Mouse (Mus musculus): ENCODE results near the gene Layn. TPM values are rescaled to one million over a fixed set of nuclear protein-coding genes. Genes with fewer than 3 reads are reported as not detected.
A peak's percentile ranks its signal among the peaks of the same experiment; 100 is the strongest.

Layn gene
- 1.2 and 3.3 TPM in 2 replicates for polyA plus RNA-seq (2015; fragmentation: Nextera tagmentation; extraction: Ambion mirVana)

DNA sequence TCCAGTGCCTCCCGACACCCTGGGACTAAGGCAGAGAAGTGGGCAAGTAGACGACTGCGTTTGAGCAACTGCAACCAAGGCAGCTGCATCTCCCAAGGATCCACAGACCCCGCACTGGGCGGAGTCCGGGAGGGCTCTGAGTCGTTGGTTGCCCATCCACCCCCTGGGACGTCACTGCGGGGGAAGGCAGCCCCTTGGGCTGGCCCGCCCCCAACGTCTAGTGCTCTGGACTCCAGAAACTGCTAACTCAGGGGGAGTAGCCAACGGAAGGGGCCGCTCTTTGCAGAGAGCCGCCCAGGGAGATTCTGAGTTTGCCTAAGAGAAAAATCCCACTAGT lies at the start of gene Layn:
Gene Layn (minus strand): TSS at position 116 of the 337 bp plus-strand sequence.
- WGBS: 0% methylated on average over 14 of the region's 14 CpGs
- H3K4me3 ChIP-seq: peak within 1 kb of the TSS; percentile 34
- peaks cover 12% of the 10 kb centered on the region; the same call in 1 of the 2 replicates for H3K27me3 ChIP-seq
- no peaks in the 10 kb centered on the region for H3K36me3 ChIP-seq
- peak within 1 kb of the TSS; percentile 29 for H3K9ac ChIP-seq
- H3K4me2 ChIP-seq: peak within 1 kb of the TSS; percentile 56
- H3K9me3 ChIP-seq: no peaks in the 10 kb centered on the region
- ATAC-seq (ENCODE audit: low FRiP score, low read depth): peak; percentile 89
- H3K27ac ChIP-seq (replicated peaks): no peak within 1 kb of the TSS
- H3K4me1 ChIP-seq (replicated peaks): peaks cover 12% of the 10 kb centered on the region

DNA sequence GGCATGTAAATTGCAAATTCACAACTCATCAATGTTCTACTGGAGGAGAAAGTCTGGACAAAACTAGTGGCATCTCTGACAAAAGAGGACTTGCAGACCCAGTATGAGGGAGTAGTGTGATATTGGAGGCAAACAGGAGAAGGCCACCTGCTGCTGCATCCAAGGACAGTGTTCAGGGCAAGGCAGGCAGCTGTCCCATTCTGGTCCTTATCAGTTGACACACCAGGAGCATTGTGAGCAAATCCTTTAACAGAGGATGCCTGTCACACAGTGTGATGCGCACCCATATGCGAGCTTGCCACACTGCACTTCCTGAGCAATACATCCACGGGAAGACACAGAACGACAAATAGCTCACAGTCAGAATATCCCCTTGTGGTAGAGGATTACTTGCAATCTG lies 37.9 kb upstream of the Layn start:
- Histone ChIP-seq H3K27me3 (no peaks in the 10 kb centered on the region), H3K4me2 (no peak overlapping the region), H3K9ac (no peak overlapping the region), H3K4me1 (replicated peaks) (no peaks in the 10 kb centered on the region), H3K4me3 (no peak overlapping the region), H3K27ac (replicated peaks) (no peak overlapping the region), H3K9me3 (no peaks in the 10 kb centered on the region), H3K36me3 (no peaks in the 10 kb centered on the region)
- no peak for ATAC-seq (ENCODE audit: low FRiP score, low read depth)
- 82% methylated on average over 4 of the region's 4 CpGs for WGBS

DNA sequence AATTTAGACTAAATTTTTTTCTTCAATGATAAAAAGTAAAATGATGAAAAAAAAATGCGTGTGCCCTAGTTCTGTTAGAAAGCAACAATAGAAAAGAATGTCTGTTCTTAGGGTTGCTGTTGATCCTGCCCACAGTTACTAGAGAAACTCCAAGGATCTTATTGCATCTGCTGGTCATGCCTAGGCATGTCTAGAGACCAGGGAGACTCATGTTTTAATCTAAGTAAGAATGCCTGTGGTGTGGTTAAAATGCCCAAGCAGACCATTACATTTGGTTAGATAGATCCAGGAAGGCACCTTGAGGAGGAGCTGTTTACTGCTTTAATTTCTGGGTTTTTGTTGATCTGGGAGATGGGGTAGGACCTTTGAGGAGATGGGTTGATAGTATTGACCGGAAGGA lies 28.9 kb upstream of the Layn start:
- H3K4me3 ChIP-seq: no peak overlapping the region
- no peak for ATAC-seq (ENCODE audit: low FRiP score, low read depth)
- no peaks in the 10 kb centered on the region for H3K36me3 ChIP-seq
- H3K4me1 ChIP-seq (replicated peaks): peaks cover 16% of the 10 kb centered on the region
- no peaks in the 10 kb centered on the region for H3K9me3 ChIP-seq
- WGBS: 89% methylated on average over 2 of the region's 2 CpGs
- no peak overlapping the region for H3K9ac ChIP-seq
- H3K27me3 ChIP-seq: peaks cover 2% of the 10 kb centered on the region; the same call in 1 of the 2 replicates
- no peak overlapping the region for H3K27ac ChIP-seq (replicated peaks)
- H3K4me2 ChIP-seq: no peak overlapping the region

DNA sequence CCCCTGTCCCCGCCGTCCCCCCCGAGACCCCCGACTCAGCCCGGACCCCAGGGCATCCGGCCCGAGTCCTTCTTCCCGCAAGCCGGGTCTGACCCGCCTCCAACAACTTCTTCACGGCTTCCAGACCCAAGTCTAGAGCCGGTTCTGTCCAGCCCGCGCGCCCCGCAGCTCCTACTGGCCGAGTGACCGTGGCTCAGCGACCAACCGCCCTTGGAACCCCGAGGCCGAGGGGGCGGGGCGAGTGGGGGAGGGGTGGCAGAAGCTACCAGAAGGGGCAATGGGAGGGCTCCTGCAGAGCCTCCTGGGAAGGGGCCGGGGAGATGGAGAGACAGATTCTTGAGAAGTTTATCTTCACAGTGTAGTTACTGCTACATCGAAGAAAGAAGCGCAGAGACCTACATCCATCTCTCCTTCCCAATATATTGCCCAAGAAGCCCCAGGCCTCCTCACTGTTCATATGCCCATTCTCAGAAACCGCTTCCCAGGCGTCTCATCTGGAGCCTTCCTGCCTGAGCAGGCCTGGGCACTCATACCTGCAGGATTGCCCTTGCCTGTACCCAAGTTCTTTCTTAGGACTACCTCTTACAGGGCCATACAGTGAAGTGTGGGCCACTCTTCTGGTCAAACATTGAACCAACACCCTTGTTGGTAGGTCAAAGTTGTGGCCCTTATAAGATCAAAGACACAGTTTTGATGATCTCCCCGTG lies 27.1 kb upstream of the Layn start:
- 11% methylated on average over 30 of the region's 30 CpGs for WGBS
- ATAC-seq (ENCODE audit: low FRiP score, low read depth): peak; percentile 56

DNA sequence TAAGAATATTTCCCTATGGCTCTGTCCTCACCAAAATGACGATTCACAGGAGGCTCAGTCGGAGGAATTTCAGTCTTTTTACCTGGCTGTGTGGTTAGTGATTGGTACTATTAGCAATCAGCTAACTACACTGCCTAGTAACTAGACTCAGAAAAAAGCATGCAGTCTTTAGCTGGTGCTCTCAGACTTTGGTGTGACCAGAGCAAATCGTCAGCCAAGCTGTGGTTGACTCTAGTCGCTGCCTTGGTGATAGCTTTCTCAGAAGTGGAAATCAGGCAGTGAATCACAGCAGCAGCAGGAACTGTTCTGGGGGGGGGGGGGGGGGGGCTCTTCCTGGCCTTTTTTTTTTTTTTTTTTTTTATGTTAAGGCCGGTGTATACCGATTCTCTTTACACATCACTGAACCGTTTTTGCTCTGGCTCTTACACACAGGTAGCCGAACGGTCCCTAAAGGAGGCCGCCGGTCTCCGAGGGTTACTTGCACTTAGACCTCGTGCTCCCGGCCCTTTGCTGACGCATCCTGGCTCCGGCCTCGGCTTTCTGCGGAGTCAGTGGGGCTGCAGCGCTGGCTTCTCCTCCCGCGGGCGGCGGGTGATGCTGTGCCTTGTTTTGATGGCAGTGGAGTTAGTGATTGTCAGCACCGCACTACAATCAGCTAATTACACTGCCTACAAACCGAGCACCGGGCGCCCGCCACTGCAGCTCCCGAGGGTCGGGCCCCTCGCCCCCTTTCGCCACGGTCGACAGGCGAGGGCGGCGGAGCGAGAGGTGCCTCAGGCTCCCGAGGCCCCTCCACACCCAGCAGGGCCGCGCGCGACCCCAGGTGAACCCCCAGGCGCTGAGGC lies 26.3 kb upstream of the Layn start:
- Histone ChIP-seq H3K9ac (peak overlapping the region; percentile 58), H3K9me3 (no peaks in the 10 kb centered on the region), H3K4me2 (peak overlapping the region; percentile 100), H3K4me1 (replicated peaks) (peaks cover 16% of the 10 kb centered on the region), H3K27me3 (peaks cover 9% of the 10 kb centered on the region), H3K36me3 (no peaks in the 10 kb centered on the region), H3K27ac (replicated peaks) (no peak overlapping the region), H3K4me3 (peak overlapping the region; percentile 58)
- ATAC-seq (ENCODE audit: low FRiP score, low read depth): peak; percentile 75
- 2% methylated on average over 42 of the region's 44 CpGs for WGBS

More for the DNA sequence above, 27.1 kb upstream of the Layn start:
- Histone ChIP-seq H3K9me3 (no peaks in the 10 kb centered on the region), H3K4me1 (replicated peaks) (peaks cover 16% of the 10 kb centered on the region), H3K27me3 (peaks cover 9% of the 10 kb centered on the region), H3K4me2 (peak overlapping the region; percentile 100), H3K27ac (replicated peaks) (no peak overlapping the region), H3K4me3 (peak overlapping the region; percentile 58), H3K9ac (peak overlapping the region; percentile 58), H3K36me3 (no peaks in the 10 kb centered on the region)

DNA sequence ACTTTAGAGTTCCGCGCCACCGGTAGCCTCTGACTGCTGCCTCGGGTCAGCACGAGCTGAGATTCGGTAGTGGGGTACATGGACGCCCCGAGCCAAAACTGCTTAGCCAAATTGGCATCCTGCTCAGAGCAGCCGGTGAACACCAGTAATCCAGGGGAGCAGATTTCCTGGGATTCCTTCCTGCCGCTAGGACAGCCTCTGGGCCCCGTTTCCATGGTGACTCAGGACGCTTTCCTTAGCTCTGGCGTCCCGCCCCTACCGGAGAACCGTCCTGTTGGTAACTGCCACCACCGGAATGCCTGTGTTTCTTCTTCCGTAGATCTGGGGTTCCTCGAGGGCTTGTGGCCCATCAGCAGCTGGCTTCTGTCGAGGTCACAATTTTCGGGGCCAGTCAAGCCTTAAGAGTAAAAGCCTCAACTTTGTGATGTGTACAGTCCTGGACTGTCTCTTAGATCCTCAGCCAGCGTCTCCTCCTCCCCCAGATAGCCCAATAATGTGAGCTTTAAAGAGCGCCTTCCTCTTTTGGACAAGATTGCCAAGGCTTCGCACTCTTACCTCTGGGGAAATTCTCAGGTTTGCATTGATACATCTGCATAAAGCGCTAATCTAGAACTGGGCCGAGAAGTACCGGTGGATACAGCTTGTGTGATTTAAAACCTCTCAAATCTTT lies 25.0 kb upstream of the Layn start, which contains the start of gene 4833427G06Rik:
Gene 4833427G06Rik (minus strand): TSS at position 323 of the 670 bp plus-strand sequence.
- Histone ChIP-seq H3K9ac (no peak within 1 kb of the TSS), H3K4me1 (replicated peaks) (peaks cover 16% of the 10 kb centered on the region), H3K4me2 (peak within 1 kb of the TSS; percentile 100), H3K27ac (replicated peaks) (no peak within 1 kb of the TSS), H3K27me3 (peaks cover 9% of the 10 kb centered on the region), H3K36me3 (no peaks in the 10 kb centered on the region), H3K4me3 (peak within 1 kb of the TSS; percentile 58; the same call in 1 of the 2 replicates), H3K9me3 (no peaks in the 10 kb centered on the region)
- peak; percentile 74; the same call in 1 of the 2 replicates for ATAC-seq (ENCODE audit: low FRiP score, low read depth)
- 8% methylated on average over 27 of the region's 27 CpGs for WGBS

DNA sequence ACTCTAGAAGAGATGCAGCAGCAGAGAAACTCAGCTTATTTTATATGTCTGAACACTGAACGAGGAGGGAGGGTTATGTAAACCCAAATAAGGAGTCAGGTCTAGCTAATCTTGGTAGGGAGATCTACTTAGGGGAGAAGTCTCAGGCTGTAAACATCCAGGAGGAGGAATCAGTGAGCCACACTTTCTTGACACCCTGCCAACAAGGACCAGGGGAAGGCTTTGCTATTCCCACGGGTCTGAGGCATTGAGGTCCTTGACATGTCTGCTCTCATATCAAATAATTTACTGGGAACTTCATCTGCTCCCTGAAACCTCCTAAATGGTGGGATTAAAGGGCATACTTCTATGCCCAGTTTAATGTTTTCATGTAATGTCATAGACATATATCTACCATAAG lies 19.4 kb upstream of the Layn start:
- H3K36me3 ChIP-seq: no peaks in the 10 kb centered on the region
- 58% methylated on average over 2 of the region's 2 CpGs for WGBS
- no peak overlapping the region for H3K27ac ChIP-seq (replicated peaks)
- no peak overlapping the region for H3K4me3 ChIP-seq
- H3K4me2 ChIP-seq: no peak overlapping the region
- H3K9ac ChIP-seq: no peak overlapping the region
- no peaks in the 10 kb centered on the region for H3K9me3 ChIP-seq
- no peak for ATAC-seq (ENCODE audit: low FRiP score, low read depth)
- H3K4me1 ChIP-seq (replicated peaks): no peaks in the 10 kb centered on the region
- H3K27me3 ChIP-seq: peaks cover 7% of the 10 kb centered on the region

DNA sequence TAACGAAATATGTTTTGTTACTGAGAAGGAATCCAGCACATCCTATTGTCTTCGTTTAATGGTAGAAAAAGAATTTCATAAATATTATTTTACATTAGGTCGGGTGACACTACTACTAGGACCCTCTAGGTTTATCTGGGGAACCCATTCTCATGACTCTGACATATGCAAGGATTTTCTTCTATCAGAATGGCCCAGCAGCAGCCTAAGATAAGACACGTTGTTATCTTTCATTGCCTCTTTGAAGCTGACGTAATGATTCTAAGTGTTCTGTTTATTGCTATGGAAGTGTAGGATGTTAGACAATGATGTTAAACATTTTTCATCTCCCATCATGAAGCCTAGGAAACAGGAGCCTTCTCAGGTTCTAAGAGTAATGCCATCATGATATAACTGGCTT lies 16.8 kb upstream of the Layn start:
- Histone ChIP-seq H3K27ac (replicated peaks) (no peak overlapping the region), H3K4me3 (no peak overlapping the region), H3K9me3 (no peaks in the 10 kb centered on the region), H3K36me3 (no peaks in the 10 kb centered on the region), H3K9ac (no peak overlapping the region), H3K4me2 (no peak overlapping the region), H3K4me1 (replicated peaks) (no peaks in the 10 kb centered on the region), H3K27me3 (no peaks in the 10 kb centered on the region)
- ATAC-seq (ENCODE audit: low FRiP score, low read depth): no peak
- 80% methylated on average over 5 of the region's 5 CpGs for WGBS

DNA sequence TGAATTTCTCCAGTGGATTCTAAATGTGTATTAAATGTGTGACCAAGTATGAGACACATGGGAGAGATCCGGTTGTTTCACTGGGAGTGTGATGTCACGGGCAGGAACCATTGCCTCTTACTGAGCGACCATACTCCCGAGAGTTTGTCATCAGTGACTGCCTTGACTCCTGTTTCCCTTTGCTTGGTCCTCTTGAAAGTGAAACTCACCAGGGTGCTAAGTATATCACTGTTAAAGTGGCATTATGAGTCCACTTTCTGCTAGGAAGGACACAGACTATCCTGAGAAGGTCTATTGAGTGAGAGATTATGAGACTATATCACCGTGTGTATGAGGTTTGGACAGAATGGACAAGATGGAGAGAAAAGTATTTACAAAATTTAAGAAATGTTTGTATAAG lies 4.7 kb upstream of the Layn start:
- Histone ChIP-seq H3K4me3 (no peak overlapping the region), H3K9me3 (no peaks in the 10 kb centered on the region), H3K9ac (no peak overlapping the region), H3K27ac (replicated peaks) (no peak overlapping the region), H3K4me1 (replicated peaks) (peaks cover 7% of the 10 kb centered on the region), H3K36me3 (no peaks in the 10 kb centered on the region), H3K4me2 (no peak overlapping the region), H3K27me3 (peaks cover 7% of the 10 kb centered on the region; the same call in 1 of the 2 replicates)
- no peak for ATAC-seq (ENCODE audit: low FRiP score, low read depth)
- 86% methylated on average over 5 of the region's 5 CpGs for WGBS

DNA sequence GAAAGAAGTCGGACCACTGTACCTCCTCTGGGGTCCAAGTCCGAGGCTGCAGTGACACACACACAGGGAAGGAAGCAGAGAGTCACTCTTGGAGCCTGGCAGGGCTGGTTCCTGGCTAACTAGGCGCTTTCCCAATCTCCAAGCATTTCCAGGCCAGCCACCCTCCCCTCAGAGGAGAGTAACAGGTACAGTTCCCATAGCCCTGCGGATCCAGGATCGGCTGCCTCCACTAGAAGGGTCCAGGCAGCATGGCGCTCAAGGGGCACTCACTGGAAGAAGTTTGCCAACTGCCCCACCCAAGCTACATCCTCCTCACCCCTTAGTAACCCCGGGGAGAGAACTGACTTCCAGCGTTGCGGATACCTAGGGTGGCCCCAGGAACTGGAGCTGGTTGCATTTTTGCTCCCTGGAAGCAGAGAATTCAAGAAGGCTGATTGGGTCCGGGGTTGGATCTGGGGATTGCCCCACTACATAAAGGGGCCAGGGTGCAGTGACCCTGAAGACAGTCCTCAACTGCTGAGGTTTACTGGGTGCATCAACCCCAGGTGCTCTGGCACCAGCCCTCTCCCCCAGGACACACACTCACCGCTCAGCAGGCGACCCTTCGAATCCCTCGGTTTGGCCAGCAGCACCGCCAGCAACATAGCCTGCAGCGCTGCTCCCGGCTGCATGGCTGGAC lies 455 bp downstream of the Layn start:
- H3K4me1 ChIP-seq (replicated peaks): peaks cover 12% of the 10 kb centered on the region
- peaks cover 12% of the 10 kb centered on the region; the same call in 1 of the 2 replicates for H3K27me3 ChIP-seq
- no peak overlapping the region for H3K27ac ChIP-seq (replicated peaks)
- peak overlapping the region; percentile 29; the same call in 1 of the 2 replicates for H3K9ac ChIP-seq
- ATAC-seq (ENCODE audit: low FRiP score, low read depth): 0 out of 2 replicates have a peak, but pooled peaks have one; percentile 23
- peak overlapping the region; percentile 56 for H3K4me2 ChIP-seq
- peak overlapping the region; percentile 34 for H3K4me3 ChIP-seq
- no peaks in the 10 kb centered on the region for H3K36me3 ChIP-seq
- H3K9me3 ChIP-seq: no peaks in the 10 kb centered on the region
- under 1% methylated on average over 17 of the region's 17 CpGs for WGBS

DNA sequence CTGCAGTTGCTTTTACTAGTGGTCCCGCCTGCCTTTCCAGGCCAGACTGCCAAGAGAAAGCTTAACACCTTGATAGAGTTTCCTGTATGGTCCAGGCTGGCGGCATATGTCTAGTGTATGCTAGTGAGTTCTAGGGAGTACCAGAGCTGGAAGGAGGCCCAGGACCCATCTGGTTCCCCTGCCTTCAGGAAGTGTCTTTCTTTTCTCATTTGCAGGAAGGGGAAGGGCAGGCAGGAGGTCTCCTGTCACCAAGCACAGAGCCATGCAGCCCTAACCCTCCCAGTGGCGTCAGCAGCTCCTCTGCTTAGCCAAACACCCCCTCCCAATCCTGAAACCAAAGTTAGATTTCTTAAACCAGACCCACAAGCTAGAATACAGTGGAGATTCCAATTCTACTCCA lies 1.1 kb downstream of the Layn start:
- ATAC-seq (ENCODE audit: low FRiP score, low read depth): no peak
- H3K9ac ChIP-seq: no peak overlapping the region
- peaks cover 12% of the 10 kb centered on the region; the same call in 1 of the 2 replicates for H3K27me3 ChIP-seq
- H3K4me3 ChIP-seq: peak overlapping the region; percentile 34; the same call in 1 of the 2 replicates
- H3K36me3 ChIP-seq: no peaks in the 10 kb centered on the region
- H3K4me1 ChIP-seq (replicated peaks): peaks cover 12% of the 10 kb centered on the region
- 25% methylated on average over 3 of the region's 3 CpGs for WGBS
- no peaks in the 10 kb centered on the region for H3K9me3 ChIP-seq
- no peak overlapping the region for H3K27ac ChIP-seq (replicated peaks)
- peak overlapping the region; percentile 56 for H3K4me2 ChIP-seq

All from hindbrain, embryonic 15.5 days (tissue).